Comparison of ENCODE assay signal across 8 mouse cellular contexts in genomic region chr13:55494883-55495621, GRCm38 (mm10). TPM values are rescaled to one million over a fixed set of nuclear protein-coding genes. Genes with fewer than 3 reads are reported as not detected.
DNase-seq lines count a peak whose midpoint lies in the region; ATAC-seq lines count a peak whose summit lies in the region.

No protein-coding gene starts in this region.

- intact Hi-C loops in left cerebral cortex, postnatal 4 days (cut with DNase I), result no loop called here
- intact Hi-C loops in heart, postnatal 25 days (cut with DNase I), result no loop called here

- no peaks in the 10 kb centered on the region for H3K9me3 ChIP-seq in forebrain, embryonic 10.5 days
- H3K9me3 ChIP-seq in lung, embryonic 16.5 days (ENCODE audit: control insufficient read depth, low read length), result no peaks in the 10 kb centered on the region

- H3K4me2 ChIP-seq in lung, embryonic 16.5 days (ENCODE audit: low read depth, low read length), result no peak overlapping the region

- H3K36me3 ChIP-seq in forebrain, embryonic 10.5 days (replicated peaks), result peaks cover 24% of the 10 kb centered on the region
- peaks cover 9% of the 10 kb centered on the region for H3K36me3 ChIP-seq in lung, embryonic 16.5 days (ENCODE audit: control insufficient read depth, insufficient read depth, low read length)

- peaks cover 42% of the 10 kb centered on the region for H3K4me1 ChIP-seq in forebrain, embryonic 10.5 days
- peaks cover 12% of the 10 kb centered on the region for H3K4me1 ChIP-seq in lung, embryonic 16.5 days (replicated peaks; ENCODE audit: control insufficient read depth, insufficient read depth, low read length)

- H3K9ac ChIP-seq in lung, embryonic 16.5 days (ENCODE audit: low read length), result no peak overlapping the region

- peak overlapping the region; percentile 6; the same call in 1 of the 2 replicates for H3K4me3 ChIP-seq in forebrain, embryonic 10.5 days
- H3K4me3 ChIP-seq in lung, embryonic 16.5 days (ENCODE audit: low read length), result no peak overlapping the region

- peak; percentile 74 for DNase-seq in left cerebral cortex, postnatal 4 days
- no peak for DNase-seq in left cerebral cortex, adult 11 months (ENCODE audit: low spot score)
- no peak for DNase-seq in forebrain, embryonic 10.5 days (ENCODE audit: extremely low spot score, low spot score)
- DNase-seq in heart, postnatal 25 days (ENCODE audit: low spot score), result peak; percentile 44
- DNase-seq in urinary bladder, postnatal 14 days (ENCODE audit: low spot score), result no peak
- DNase-seq in yolk sac, embryonic 10.5 days (ENCODE audit: low spot score), result no peak

- ATAC-seq in lung, embryonic 16.5 days (ENCODE audit: low read depth), result peak; percentile 51
- ATAC-seq in megakaryocyte, adult 5-6 weeks (ENCODE audit: poor library complexity, severe bottlenecking), result no peak

- peak overlapping the region; percentile 66 for H3K27ac ChIP-seq in forebrain, embryonic 10.5 days
- H3K27ac ChIP-seq in lung, embryonic 16.5 days (ENCODE audit: low read length), result no peak overlapping the region

- peaks cover 13% of the 10 kb centered on the region; the same call in 1 of the 2 replicates for H3K27me3 ChIP-seq in forebrain, embryonic 10.5 days (ENCODE audit: poor library complexity, severe bottlenecking)
- peaks cover 7% of the 10 kb centered on the region; the same call in 1 of the 2 replicates for H3K27me3 ChIP-seq in lung, embryonic 16.5 days (ENCODE audit: control insufficient read depth, insufficient read depth, low read depth, low read length)

- WGBS in forebrain, embryonic 10.5 days, result 25% methylated on average over 18 of the region's 18 CpGs
- WGBS in lung, embryonic 16.5 days, result 15% methylated on average over 18 of the region's 18 CpGs

RNA-seq across cellular contexts. Expression of gene Dbn1, which starts 7.1 kb away (rescaled TPM):
- 100 to 1,000 TPM; 623 to 643 TPM for total RNA-seq in left cerebral cortex, postnatal 4 days (2021)
- polyA plus RNA-seq in forebrain, embryonic 10.5 days (2016; fragmentation: Nextera tagmentation; extraction: Ambion mirVana), result 346 and 355 TPM in 2 replicates
- 10 to 100 TPM; 10.6 to 10.8 TPM for total RNA-seq in heart, postnatal 25 days (2021)
- polyA plus RNA-seq in lung, embryonic 16.5 days (2015; fragmentation: Nextera tagmentation; extraction: Ambion mirVana), result 100 and 115 TPM in 2 replicates
- 0.18 TPM in 1 of 2 replicates, not detected in the other for total RNA-seq in megakaryocyte, adult 5-6 weeks (2015)
- total RNA-seq in megakaryocyte, adult 5-6 weeks (2017), result 0.57 and 2.9 TPM in 2 replicates

RNA-seq across cellular contexts. Expression of gene Pdlim7, which starts 18.4 kb away (rescaled TPM):
- 10 to 100 TPM; 62.5 to 66.8 TPM for total RNA-seq in left cerebral cortex, postnatal 4 days (2021)
- polyA plus RNA-seq in forebrain, embryonic 10.5 days (2016; fragmentation: Nextera tagmentation; extraction: Ambion mirVana), result 200 and 209 TPM in 2 replicates
- total RNA-seq in heart, postnatal 25 days (2021), result 10 to 100 TPM; 65.2 to 67.7 TPM
- polyA plus RNA-seq in lung, embryonic 16.5 days (2015; fragmentation: Nextera tagmentation; extraction: Ambion mirVana), result 138 and 152 TPM in 2 replicates
- 23.8 and 25.9 TPM in 2 replicates for total RNA-seq in megakaryocyte, adult 5-6 weeks (2015)
- 9.4 and 12.4 TPM in 2 replicates for total RNA-seq in megakaryocyte, adult 5-6 weeks (2017)

RNA-seq across cellular contexts. Expression of gene Prr7, which starts 31.0 kb away (rescaled TPM):
- total RNA-seq in left cerebral cortex, postnatal 4 days (2021), result 10 to 100 TPM; 86.0 to 87.5 TPM
- 0.75 and 0.88 TPM in 2 replicates for polyA plus RNA-seq in forebrain, embryonic 10.5 days (2016; fragmentation: Nextera tagmentation; extraction: Ambion mirVana)
- 1 to 10 TPM in 1 of 2 experiments, under 1 TPM in 1; 0.56 to 1.2 TPM for total RNA-seq in heart, postnatal 25 days (2021)
- polyA plus RNA-seq in lung, embryonic 16.5 days (2015; fragmentation: Nextera tagmentation; extraction: Ambion mirVana), result 0.25 and 0.46 TPM in 2 replicates
- 1.1 and 1.2 TPM in 2 replicates for total RNA-seq in megakaryocyte, adult 5-6 weeks (2015)
- 1.4 and 1.8 TPM in 2 replicates for total RNA-seq in megakaryocyte, adult 5-6 weeks (2017)

RNA-seq across cellular contexts. Expression of gene Dok3, which starts 34.0 kb away (rescaled TPM):
- 1 to 10 TPM; 6.4 to 7.2 TPM for total RNA-seq in left cerebral cortex, postnatal 4 days (2021)
- 3.3 and 4.2 TPM in 2 replicates for polyA plus RNA-seq in forebrain, embryonic 10.5 days (2016; fragmentation: Nextera tagmentation; extraction: Ambion mirVana)
- 1 to 10 TPM; 2.2 to 2.3 TPM for total RNA-seq in heart, postnatal 25 days (2021)
- polyA plus RNA-seq in lung, embryonic 16.5 days (2015; fragmentation: Nextera tagmentation; extraction: Ambion mirVana), result 3.5 and 3.8 TPM in 2 replicates
- 73.6 and 80.6 TPM in 2 replicates for total RNA-seq in megakaryocyte, adult 5-6 weeks (2015)
- 81.2 and 88.6 TPM in 2 replicates for total RNA-seq in megakaryocyte, adult 5-6 weeks (2017)

RNA-seq across cellular contexts. Expression of gene Ddx41, which starts 41.4 kb away (rescaled TPM):
- total RNA-seq in left cerebral cortex, postnatal 4 days (2021), result 10 to 100 TPM; 51.6 to 56.5 TPM
- 96.5 and 98.2 TPM in 2 replicates for polyA plus RNA-seq in forebrain, embryonic 10.5 days (2016; fragmentation: Nextera tagmentation; extraction: Ambion mirVana)
- 10 to 100 TPM; 13.1 to 13.2 TPM for total RNA-seq in heart, postnatal 25 days (2021)
- 63.5 and 66.1 TPM in 2 replicates for polyA plus RNA-seq in lung, embryonic 16.5 days (2015; fragmentation: Nextera tagmentation; extraction: Ambion mirVana)
- 16.2 and 20.9 TPM in 2 replicates for total RNA-seq in megakaryocyte, adult 5-6 weeks (2015)
- 41.4 and 56.6 TPM in 2 replicates for total RNA-seq in megakaryocyte, adult 5-6 weeks (2017)

Comparison
In these comparisons a context has a peak if more than half of its experiments do, and no peak if none do; other contexts are left out.
1. DNase-seq: peak in left cerebral cortex, postnatal 4 days (single experiment) and heart, postnatal 25 days (single experiment); none in left cerebral cortex, adult 11 months (single experiment), forebrain, embryonic 10.5 days (single experiment), urinary bladder, postnatal 14 days (single experiment) and yolk sac, embryonic 10.5 days (single experiment).
2. RNA of gene Dbn1, which starts 7.1 kb away (total RNA-seq): 623 to 643 TPM in left cerebral cortex, postnatal 4 days; 10.6 to 10.8 TPM in heart, postnatal 25 days and 0.18 to 2.9 TPM in megakaryocyte, adult 5-6 weeks; every median in the first group is over 10 times any median in the second.
3. RNA of gene Prr7, which starts 31.0 kb away (total RNA-seq): 86.0 to 87.5 TPM in left cerebral cortex, postnatal 4 days; 1.1 to 1.8 TPM in megakaryocyte, adult 5-6 weeks and 0.56 to 1.2 TPM in heart, postnatal 25 days; every median in the first group is over 10 times any median in the second.